Mouse (Mus musculus) midbrain, embryonic 14.5 days (tissue): ENCODE results near the gene Slc18a2. TPM values are rescaled to one million over a fixed set of nuclear protein-coding genes. Genes with fewer than 3 reads are reported as not detected.
A peak's percentile ranks its signal among the peaks of the same experiment; 100 is the strongest.

ENCODE experiments used
- ATAC-seq: fragments of 200-750 bp; cut with Nextera tagmentation; 2 replicates; pipeline ENCODE4 v1.8.0; 2017; ENCODE audit warnings: moderate number of reproducible peaks, moderate library complexity; ENCODE audit not compliant: low FRiP score, low TSS enrichment
- DNase-seq: peaks from one replicate; pipeline ENCODE4 v3.0.0-alpha.2; 2015
- H3K27ac ChIP-seq: fragments of 300-500 bp; sonication (generic); replicated peaks from 2 replicates; pipeline ENCODE4 v1.5.1; 2014; ENCODE audit warnings: mild to moderate bottlenecking, low read depth, low read length, moderate library complexity
- H3K27me3 ChIP-seq: fragments of 300-500 bp; sonication (generic); 2 replicates; pipeline ENCODE4 v1.6.1; 2014; ENCODE audit warnings: low read length, control low read depth, mixed read lengths; ENCODE audit not compliant: control insufficient read depth, insufficient read depth
- H3K36me3 ChIP-seq: fragments of 300-500 bp; sonication (generic); 2 replicates; pipeline ENCODE4 v1.6.1; 2014; ENCODE audit warnings: low read length, control low read depth; ENCODE audit not compliant: control insufficient read depth, insufficient read depth
- H3K4me1 ChIP-seq: fragments of 300-500 bp; sonication (generic); 2 replicates; pipeline ENCODE4 v1.6.1; 2014; ENCODE audit warnings: mild to moderate bottlenecking, antibody characterized with exemption, low read length, control low read depth; ENCODE audit not compliant: control insufficient read depth, insufficient read depth
- H3K4me2 ChIP-seq: fragments of 300-500 bp; sonication (generic); 2 replicates; pipeline ENCODE4 v1.6.1; 2014; ENCODE audit warnings: mild to moderate bottlenecking, low read length, moderate library complexity
- H3K4me3 ChIP-seq: fragments of 300-500 bp; sonication (generic); replicated peaks from 2 replicates; pipeline ENCODE4 v1.5.1; 2014; ENCODE audit warnings: low read depth, low read length
- H3K9ac ChIP-seq: fragments of 300-500 bp; sonication (generic); replicated peaks from 2 replicates; pipeline ENCODE4 v1.6.1; 2014; ENCODE audit warnings: mild to moderate bottlenecking, low read length, moderate library complexity
- H3K9me3 ChIP-seq: fragments of 300-500 bp; sonication (generic); 2 replicates; pipeline ENCODE4 v1.6.1; 2016; ENCODE audit warnings: low read length, control low read depth, mixed read lengths; ENCODE audit not compliant: control insufficient read depth
- WGBS: fragments of 180-500 bp; shearing (Covaris S2); extraction: QIAGEN DNeasy Blood & Tissue Kit; methylation state at CpG from one replicate; pipeline ENCODE4 v1.1.7; 2014; 5-methylcytosine and 5-hydroxymethylcytosine counted together
- polyA plus RNA-seq: library from polyadenylated mRNA; unstranded; fragments of >200 nt; fragmentation: Nextera tagmentation; extraction: Ambion mirVana; gene quantifications from 2 replicates; pipeline ENCODE4 v1.2.1, GENCODE M21; 2014

Slc18a2 gene
- polyA plus RNA-seq, 1 experiment from 2014 or later: 23.0 TPM

- H3K27me3 ChIP-seq: no peaks in the 10 kb centered on the region
- no peak overlapping the region for H3K27ac ChIP-seq
- ATAC-seq: no peak; the same call in 1 of the 2 replicates
- H3K4me2 ChIP-seq: no peak overlapping the region
- H3K4me1 ChIP-seq: no peaks in the 10 kb centered on the region
- peak; percentile 93 for DNase-seq
- 24% methylated on average over 17 of the region's 17 CpGs for WGBS
- H3K9me3 ChIP-seq: no peaks in the 10 kb centered on the region
- no peaks in the 10 kb centered on the region for H3K36me3 ChIP-seq
- no peak overlapping the region for H3K9ac ChIP-seq
- no peak overlapping the region for H3K4me3 ChIP-seq
Measured at GRCm38 (mm10) chr19:59239124-59239817, 21.4 kb upstream of the Slc18a2 start.

GRCm38 (mm10) chr19:59241987-59242386 is 18.7 kb upstream of the Slc18a2 start:
- DNase-seq: no peak
- WGBS: 92% methylated on average over 4 of the region's 4 CpGs
- Histone ChIP-seq H3K9ac (no peak overlapping the region), H3K27ac (no peak overlapping the region), H3K9me3 (no peaks in the 10 kb centered on the region), H3K36me3 (no peaks in the 10 kb centered on the region), H3K27me3 (no peaks in the 10 kb centered on the region), H3K4me3 (no peak overlapping the region), H3K4me2 (no peak overlapping the region), H3K4me1 (no peaks in the 10 kb centered on the region)
- no peak for ATAC-seq

GRCm38 (mm10) chr19:59243057-59243456 is 17.6 kb upstream of the Slc18a2 start:
- Histone ChIP-seq H3K4me3 (no peak overlapping the region), H3K36me3 (no peaks in the 10 kb centered on the region), H3K27ac (no peak overlapping the region), H3K9ac (no peak overlapping the region), H3K9me3 (no peaks in the 10 kb centered on the region), H3K4me2 (no peak overlapping the region), H3K4me1 (no peaks in the 10 kb centered on the region), H3K27me3 (no peaks in the 10 kb centered on the region)
- no peak for ATAC-seq
- 88% methylated on average over 2 of the region's 2 CpGs for WGBS
- DNase-seq: no peak

GRCm38 (mm10) chr19:59248144-59248543 is 12.6 kb upstream of the Slc18a2 start:
- 85% methylated on average over 4 of the region's 4 CpGs for WGBS
- Histone ChIP-seq H3K9ac (no peak overlapping the region), H3K4me1 (no peaks in the 10 kb centered on the region), H3K4me2 (no peak overlapping the region), H3K27ac (no peak overlapping the region), H3K36me3 (no peaks in the 10 kb centered on the region), H3K9me3 (no peaks in the 10 kb centered on the region), H3K4me3 (no peak overlapping the region), H3K27me3 (no peaks in the 10 kb centered on the region)
- DNase-seq (no peak), ATAC-seq (no peak)

GRCm38 (mm10) chr19:59248553-59249286 is 12.0 kb upstream of the Slc18a2 start:
- ATAC-seq: no peak
- H3K4me1 ChIP-seq: no peaks in the 10 kb centered on the region
- H3K27ac ChIP-seq: no peak overlapping the region
- H3K27me3 ChIP-seq: no peaks in the 10 kb centered on the region
- 79% methylated on average over 11 of the region's 11 CpGs for WGBS
- H3K36me3 ChIP-seq: no peaks in the 10 kb centered on the region
- no peak overlapping the region for H3K4me2 ChIP-seq
- no peak overlapping the region for H3K9ac ChIP-seq
- H3K4me3 ChIP-seq: no peak overlapping the region
- no peaks in the 10 kb centered on the region for H3K9me3 ChIP-seq
- no peak for DNase-seq

- H3K27me3 ChIP-seq: no peaks in the 10 kb centered on the region
- no peak overlapping the region for H3K4me3 ChIP-seq
- no peak for DNase-seq
- no peaks in the 10 kb centered on the region for H3K36me3 ChIP-seq
- no peak overlapping the region for H3K4me2 ChIP-seq
- WGBS: 69% methylated on average over 2 of the region's 2 CpGs
- no peak for ATAC-seq
- H3K27ac ChIP-seq: no peak overlapping the region
- peaks cover 7% of the 10 kb centered on the region for H3K9me3 ChIP-seq
- H3K4me1 ChIP-seq: no peaks in the 10 kb centered on the region
- H3K9ac ChIP-seq: no peak overlapping the region
Measured at GRCm38 (mm10) chr19:59252651-59253050, 8.0 kb upstream of the Slc18a2 start.

GRCm38 (mm10) chr19:59259633-59260032 is 1.1 kb upstream of the Slc18a2 start:
- ATAC-seq (no peak), DNase-seq (peak; percentile 21)
- Histone ChIP-seq H3K4me2 (no peak overlapping the region), H3K4me3 (no peak overlapping the region), H3K36me3 (no peaks in the 10 kb centered on the region), H3K9ac (no peak overlapping the region), H3K27me3 (peaks cover 24% of the 10 kb centered on the region; the same call in 1 of the 2 replicates), H3K4me1 (peaks cover 12% of the 10 kb centered on the region; the same call in 1 of the 2 replicates), H3K9me3 (peaks cover 7% of the 10 kb centered on the region), H3K27ac (no peak overlapping the region)
- WGBS: 38% methylated on average over 5 of the region's 5 CpGs

- Histone ChIP-seq H3K9me3 (peaks cover 7% of the 10 kb centered on the region), H3K9ac (peak overlapping the region; percentile 53; the same call in 1 of the 2 replicates)
Measured at GRCm38 (mm10) chr19:59261604-59262003, 908 bp downstream of the Slc18a2 start.

More at GRCm38 (mm10) chr19:59261604-59262003, 908 bp downstream of the Slc18a2 start:
- H3K4me3 ChIP-seq: peak overlapping the region; percentile 41
- DNase-seq (no peak), ATAC-seq (no peak)
- peak overlapping the region; percentile 72 for H3K4me2 ChIP-seq
- H3K27me3 ChIP-seq: peaks cover 28% of the 10 kb centered on the region; the same call in 1 of the 2 replicates
- H3K4me1 ChIP-seq: peaks cover 12% of the 10 kb centered on the region; the same call in 1 of the 2 replicates
- WGBS: 41% methylated on average over 7 of the region's 7 CpGs
- H3K27ac ChIP-seq: no peak overlapping the region
- H3K36me3 ChIP-seq: no peaks in the 10 kb centered on the region
